Mouse (Mus musculus): Measurements from ENCODE around the gene Cops3. TPM values are rescaled to one million over a fixed set of nuclear protein-coding genes. Genes with fewer than 3 reads are reported as not detected.

Gene Cops3
- polyA plus RNA-seq (2014; fragmentation: Nextera tagmentation; extraction: Ambion mirVana): 168 and 181 TPM in 2 replicates

DNA sequence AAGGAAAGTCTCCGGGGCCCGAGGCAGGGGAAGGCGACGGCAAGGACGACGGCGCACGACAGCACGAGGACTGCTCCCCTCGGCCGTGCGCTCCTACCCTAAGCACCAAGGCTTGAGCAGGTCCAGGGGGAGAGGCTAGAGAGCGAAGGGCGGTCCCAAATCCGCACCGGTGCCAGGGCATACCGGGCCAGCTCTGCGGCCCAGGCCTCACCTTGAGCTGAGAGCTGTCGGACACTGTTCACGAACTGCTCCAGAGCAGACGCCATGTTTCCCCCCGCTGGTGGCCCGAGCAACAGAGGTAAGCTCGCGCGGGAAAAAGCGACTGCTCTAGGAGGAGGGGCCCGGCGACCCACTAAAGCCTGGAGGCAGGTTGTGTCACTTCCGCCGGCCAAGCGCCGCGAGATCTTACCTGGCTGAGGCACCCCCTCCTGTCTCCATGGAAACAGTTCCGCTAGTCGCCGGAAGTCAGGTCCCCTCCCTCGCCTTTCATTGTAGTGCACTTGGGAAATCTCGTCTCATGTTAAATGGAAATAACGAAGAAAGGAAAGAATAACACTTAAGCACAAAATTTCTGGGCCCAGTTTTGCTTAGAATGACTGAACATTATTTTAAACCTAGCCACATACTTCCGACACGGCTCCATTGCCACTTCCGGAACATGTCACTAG is at the start of gene Cops3:
Gene Cops3 (minus strand): TSS at position 380 of the 668 bp plus-strand sequence.
- H3K27me3 ChIP-seq (ENCODE audit: control insufficient read depth, insufficient read depth, low read length): no peaks in the 10 kb centered on the region
- peak; percentile 92 for ATAC-seq (replicated peaks; ENCODE audit: insufficient number of reproducible peaks, low FRiP score, low TSS enrichment)
- H3K36me3 ChIP-seq (ENCODE audit: control insufficient read depth, insufficient read depth, low read length): peaks cover 5% of the 10 kb centered on the region; the same call in 1 of the 2 replicates
- 2% methylated on average over 43 of the region's 43 CpGs for WGBS (ENCODE audit: insufficient replicate concordance)
- no peaks in the 10 kb centered on the region for H3K9me3 ChIP-seq (replicated peaks; ENCODE audit: control insufficient read depth, low read length)
- H3K9ac ChIP-seq (ENCODE audit: low read depth, low read length): peak within 1 kb of the TSS; percentile 97
- H3K27ac ChIP-seq (ENCODE audit: low read depth, low read length): peak within 1 kb of the TSS; percentile 97
- H3K4me3 ChIP-seq (ENCODE audit: low read depth, low read length): peak within 1 kb of the TSS; percentile 88
- peaks cover 15% of the 10 kb centered on the region for H3K4me1 ChIP-seq (ENCODE audit: control insufficient read depth, insufficient read depth, low read length)
- peak within 1 kb of the TSS; percentile 78 for H3K4me2 ChIP-seq

DNA sequence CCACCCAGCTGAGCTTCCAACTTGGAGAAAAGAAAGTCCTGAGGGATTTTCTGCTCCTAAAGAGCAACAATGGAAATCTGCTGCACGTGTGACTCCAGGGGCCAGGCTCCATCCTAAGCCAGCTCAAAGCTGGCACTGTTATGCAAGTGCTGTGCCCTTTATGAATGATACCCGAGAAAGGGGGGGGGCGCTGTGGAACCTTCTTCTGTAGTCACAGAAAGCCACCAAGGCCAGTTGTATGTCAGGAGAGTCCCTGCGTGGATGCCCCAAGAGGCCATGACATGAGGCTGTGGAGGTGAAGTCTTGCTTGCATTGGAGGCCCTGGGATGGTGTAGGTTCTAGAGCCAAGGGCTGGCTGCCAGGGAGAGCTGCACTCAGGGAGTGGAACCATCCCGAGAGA is 48.5 kb upstream of the Cops3 start:
- Histone ChIP-seq H3K9me3 (replicated peaks; ENCODE audit: control insufficient read depth, low read length) (no peaks in the 10 kb centered on the region), H3K4me1 (ENCODE audit: control insufficient read depth, insufficient read depth, low read length) (peaks cover 10% of the 10 kb centered on the region), H3K9ac (ENCODE audit: low read depth, low read length) (no peak overlapping the region), H3K27me3 (ENCODE audit: control insufficient read depth, insufficient read depth, low read length) (no peaks in the 10 kb centered on the region), H3K4me2 (no peak overlapping the region), H3K27ac (ENCODE audit: low read depth, low read length) (no peak overlapping the region), H3K36me3 (ENCODE audit: control insufficient read depth, insufficient read depth, low read length) (no peaks in the 10 kb centered on the region), H3K4me3 (ENCODE audit: low read depth, low read length) (no peak overlapping the region)
- no peak for ATAC-seq (replicated peaks; ENCODE audit: insufficient number of reproducible peaks, low FRiP score, low TSS enrichment)
- 78% methylated on average over 5 of the region's 5 CpGs for WGBS (ENCODE audit: insufficient replicate concordance)

DNA sequence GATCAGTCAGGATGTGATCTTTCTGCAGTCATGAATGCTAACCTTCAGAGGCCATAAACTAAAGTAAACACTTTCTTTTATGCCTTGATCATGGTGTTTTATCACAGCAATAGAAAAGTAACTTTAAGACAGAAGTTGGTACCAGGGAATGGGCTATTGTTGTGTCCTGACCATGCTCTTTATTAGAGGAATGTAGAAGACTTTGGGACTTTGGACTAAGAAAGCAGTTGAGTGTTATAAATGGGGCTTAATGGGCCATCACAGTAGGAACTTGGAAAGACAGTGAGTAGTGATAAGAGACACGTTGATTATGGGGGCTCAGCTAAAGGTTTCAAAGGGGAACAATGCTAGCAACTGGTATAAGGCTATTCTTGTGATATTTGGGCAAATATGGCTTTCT is 47.3 kb upstream of the Cops3 start:
- Histone ChIP-seq H3K9me3 (replicated peaks; ENCODE audit: control insufficient read depth, low read length) (no peaks in the 10 kb centered on the region), H3K27me3 (ENCODE audit: control insufficient read depth, insufficient read depth, low read length) (no peaks in the 10 kb centered on the region), H3K4me3 (ENCODE audit: low read depth, low read length) (no peak overlapping the region), H3K4me1 (ENCODE audit: control insufficient read depth, insufficient read depth, low read length) (peaks cover 10% of the 10 kb centered on the region), H3K36me3 (ENCODE audit: control insufficient read depth, insufficient read depth, low read length) (no peaks in the 10 kb centered on the region), H3K4me2 (no peak overlapping the region), H3K9ac (ENCODE audit: low read depth, low read length) (no peak overlapping the region), H3K27ac (ENCODE audit: low read depth, low read length) (no peak overlapping the region)
- WGBS (ENCODE audit: insufficient replicate concordance): 79% methylated on average over 1 of the region's 1 CpGs
- ATAC-seq (replicated peaks; ENCODE audit: insufficient number of reproducible peaks, low FRiP score, low TSS enrichment): no peak

GRCm38 (mm10) chr11:59885217-59885986 is 45.8 kb upstream of the Cops3 start:
- Histone ChIP-seq H3K9me3 (replicated peaks; ENCODE audit: control insufficient read depth, low read length) (no peaks in the 10 kb centered on the region), H3K4me3 (ENCODE audit: low read depth, low read length) (no peak overlapping the region), H3K4me2 (peak overlapping the region; percentile 2), H3K27ac (ENCODE audit: low read depth, low read length) (peak overlapping the region; percentile 68), H3K4me1 (ENCODE audit: control insufficient read depth, insufficient read depth, low read length) (peaks cover 13% of the 10 kb centered on the region), H3K27me3 (ENCODE audit: control insufficient read depth, insufficient read depth, low read length) (no peaks in the 10 kb centered on the region), H3K9ac (ENCODE audit: low read depth, low read length) (peak overlapping the region; percentile 64), H3K36me3 (ENCODE audit: control insufficient read depth, insufficient read depth, low read length) (no peaks in the 10 kb centered on the region)
- 41% methylated on average over 17 of the region's 17 CpGs for WGBS (ENCODE audit: insufficient replicate concordance)
- ATAC-seq (replicated peaks; ENCODE audit: insufficient number of reproducible peaks, low FRiP score, low TSS enrichment): no peak

- Histone ChIP-seq H3K27ac (ENCODE audit: low read depth, low read length) (no peak overlapping the region), H3K4me3 (ENCODE audit: low read depth, low read length) (no peak overlapping the region), H3K9me3 (replicated peaks; ENCODE audit: control insufficient read depth, low read length) (no peaks in the 10 kb centered on the region), H3K27me3 (ENCODE audit: control insufficient read depth, insufficient read depth, low read length) (no peaks in the 10 kb centered on the region), H3K4me1 (ENCODE audit: control insufficient read depth, insufficient read depth, low read length) (peaks cover 8% of the 10 kb centered on the region), H3K9ac (ENCODE audit: low read depth, low read length) (peak overlapping the region; percentile 43; the same call in 1 of the 2 replicates), H3K4me2 (no peak overlapping the region), H3K36me3 (ENCODE audit: control insufficient read depth, insufficient read depth, low read length) (peaks cover 9% of the 10 kb centered on the region)
- no peak for ATAC-seq (replicated peaks; ENCODE audit: insufficient number of reproducible peaks, low FRiP score, low TSS enrichment)
- WGBS (ENCODE audit: insufficient replicate concordance): 21% methylated on average over 2 of the region's 2 CpGs
Measured at GRCm38 (mm10) chr11:59880031-59880430, 40.4 kb upstream of the Cops3 start.

DNA sequence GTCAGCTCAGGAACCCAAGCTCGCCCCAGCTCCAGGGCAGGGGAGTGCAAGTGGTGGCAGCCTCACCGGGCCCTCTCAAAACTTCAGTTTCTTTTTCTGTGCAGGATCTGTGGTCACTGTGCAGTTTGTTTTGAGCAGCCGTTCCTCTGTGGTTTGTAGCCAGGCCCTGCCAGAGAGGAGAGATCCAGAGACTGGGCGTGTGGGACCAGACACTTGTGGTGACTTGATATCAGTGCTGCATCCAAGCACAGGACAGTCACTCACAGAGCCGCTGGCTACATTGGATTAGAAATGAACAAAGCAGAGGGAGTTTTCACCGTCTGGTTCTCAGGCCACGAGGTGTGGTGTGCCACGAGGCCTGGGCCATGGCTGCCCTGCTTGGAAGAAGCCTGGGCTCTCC is 32.5 kb upstream of the Cops3 start:
- Histone ChIP-seq H3K27me3 (ENCODE audit: control insufficient read depth, insufficient read depth, low read length) (no peaks in the 10 kb centered on the region), H3K4me3 (ENCODE audit: low read depth, low read length) (no peak overlapping the region), H3K27ac (ENCODE audit: low read depth, low read length) (no peak overlapping the region), H3K36me3 (ENCODE audit: control insufficient read depth, insufficient read depth, low read length) (peaks cover 9% of the 10 kb centered on the region), H3K9ac (ENCODE audit: low read depth, low read length) (no peak overlapping the region), H3K4me1 (ENCODE audit: control insufficient read depth, insufficient read depth, low read length) (no peaks in the 10 kb centered on the region), H3K9me3 (replicated peaks; ENCODE audit: control insufficient read depth, low read length) (no peaks in the 10 kb centered on the region), H3K4me2 (no peak overlapping the region)
- 77% methylated on average over 8 of the region's 8 CpGs for WGBS (ENCODE audit: insufficient replicate concordance)
- ATAC-seq (replicated peaks; ENCODE audit: insufficient number of reproducible peaks, low FRiP score, low TSS enrichment): no peak

GRCm38 (mm10) chr11:59864316-59864715 is 24.7 kb upstream of the Cops3 start:
- Histone ChIP-seq H3K4me3 (ENCODE audit: low read depth, low read length) (no peak overlapping the region), H3K4me2 (no peak overlapping the region), H3K27me3 (ENCODE audit: control insufficient read depth, insufficient read depth, low read length) (no peaks in the 10 kb centered on the region), H3K27ac (ENCODE audit: low read depth, low read length) (no peak overlapping the region), H3K9ac (ENCODE audit: low read depth, low read length) (no peak overlapping the region), H3K4me1 (ENCODE audit: control insufficient read depth, insufficient read depth, low read length) (no peaks in the 10 kb centered on the region), H3K9me3 (replicated peaks; ENCODE audit: control insufficient read depth, low read length) (no peaks in the 10 kb centered on the region), H3K36me3 (ENCODE audit: control insufficient read depth, insufficient read depth, low read length) (no peaks in the 10 kb centered on the region)
- 79% methylated on average over 6 of the region's 6 CpGs for WGBS (ENCODE audit: insufficient replicate concordance)
- no peak for ATAC-seq (replicated peaks; ENCODE audit: insufficient number of reproducible peaks, low FRiP score, low TSS enrichment)

GRCm38 (mm10) chr11:59860467-59860866 is 20.8 kb upstream of the Cops3 start:
- Histone ChIP-seq H3K36me3 (ENCODE audit: control insufficient read depth, insufficient read depth, low read length) (no peaks in the 10 kb centered on the region), H3K27me3 (ENCODE audit: control insufficient read depth, insufficient read depth, low read length) (no peaks in the 10 kb centered on the region), H3K9me3 (replicated peaks; ENCODE audit: control insufficient read depth, low read length) (no peaks in the 10 kb centered on the region), H3K4me2 (no peak overlapping the region), H3K4me3 (ENCODE audit: low read depth, low read length) (no peak overlapping the region), H3K9ac (ENCODE audit: low read depth, low read length) (no peak overlapping the region), H3K27ac (ENCODE audit: low read depth, low read length) (no peak overlapping the region), H3K4me1 (ENCODE audit: control insufficient read depth, insufficient read depth, low read length) (no peaks in the 10 kb centered on the region)
- 87% methylated on average over 11 of the region's 11 CpGs for WGBS (ENCODE audit: insufficient replicate concordance)
- no peak for ATAC-seq (replicated peaks; ENCODE audit: insufficient number of reproducible peaks, low FRiP score, low TSS enrichment)
